Mouse (Mus musculus) embryonic fibroblast, embryonic 13.5 days (primary cell): Measurements from ENCODE around the gene Ppp1r1b. TPM values are rescaled to one million over a fixed set of nuclear protein-coding genes. Genes with fewer than 3 reads are reported as not detected.

Source experiments
- H3K27ac ChIP-seq: 2 replicates; pipeline ENCODE4 v1.5.1; 2012; ENCODE audit warnings: low read length, control low read depth, inconsistent platforms; ENCODE audit not compliant: insufficient read depth
- H3K4me1 ChIP-seq: 2 replicates; pipeline ENCODE4 v1.6.1; 2011; ENCODE audit warnings: low read length; ENCODE audit not compliant: control insufficient read depth, insufficient read depth
- H3K4me3 ChIP-seq: 2 replicates; pipeline ENCODE4 v1.5.1; 2011; ENCODE audit warnings: mild to moderate bottlenecking, control low read depth, low read length; ENCODE audit not compliant: insufficient read depth
- CTCF ChIP-seq: IDR thresholded peaks from 2 replicates; pipeline ENCODE4 v1.5.1; 2011; ENCODE audit warnings: mild to moderate bottlenecking, control low read depth, low read length, moderate library complexity, borderline replicate concordance; ENCODE audit not compliant: insufficient read depth
- POLR2A ChIP-seq: IDR thresholded peaks from 2 replicates; pipeline ENCODE4 v1.6.1; 2011; ENCODE audit warnings: low read depth, mild to moderate bottlenecking, control low read depth, low read length, moderate library complexity
- polyA plus RNA-seq: library from polyadenylated mRNA; stranded (reverse); fragments of >200 nt; gene quantifications from 2 replicates; pipeline ENCODE4 v1.2.4, GENCODE M21; 2011; ENCODE audit warnings: low read depth; ENCODE audit not compliant: missing spikeins, insufficient read length

The Ppp1r1b gene
- polyA plus RNA-seq, 1 experiment = not detected

GRCm38 (mm10) chr11:98328371-98329069 lies 19.7 kb upstream of the Ppp1r1b start:
- H3K4me3 ChIP-seq = no peak overlapping the region
- TF ChIP-seq CTCF (no peak), POLR2A (no peak)

GRCm38 (mm10) chr11:98329081-98329959 lies 18.9 kb upstream of the Ppp1r1b start, which contains the start of gene Neurod2:
Gene Neurod2 (minus strand): TSS chr11:98329648.
- no peaks in the 10 kb centered on the region for H3K4me1 ChIP-seq
- H3K27ac ChIP-seq = no peak within 1 kb of the TSS
- TF ChIP-seq CTCF = no peak
- no peak for TF ChIP-seq POLR2A
- H3K4me3 ChIP-seq = no peak within 1 kb of the TSS

More at GRCm38 (mm10) chr11:98328371-98329069, 19.7 kb upstream of the Ppp1r1b start:
- no peaks in the 10 kb centered on the region for H3K4me1 ChIP-seq
- no peak overlapping the region for H3K27ac ChIP-seq

GRCm38 (mm10) chr11:98329960-98330744 lies 18.1 kb upstream of the Ppp1r1b start:
- Histone ChIP-seq H3K27ac (no peak overlapping the region), H3K4me3 (no peak overlapping the region)
- no peak for TF ChIP-seq CTCF
- TF ChIP-seq POLR2A = no peak

GRCm38 (mm10) chr11:98330745-98331204 lies 17.4 kb upstream of the Ppp1r1b start:
- TF ChIP-seq CTCF = no peak
- no peak for TF ChIP-seq POLR2A
- Histone ChIP-seq H3K4me3 (no peak overlapping the region), H3K27ac (no peak overlapping the region), H3K4me1 (no peaks in the 10 kb centered on the region)

More at GRCm38 (mm10) chr11:98329960-98330744, 18.1 kb upstream of the Ppp1r1b start:
- H3K4me1 ChIP-seq = no peaks in the 10 kb centered on the region

- TF ChIP-seq CTCF = no peak
- TF ChIP-seq POLR2A = no peak
- H3K4me3 ChIP-seq = no peak overlapping the region
- no peak overlapping the region for H3K27ac ChIP-seq
- no peaks in the 10 kb centered on the region for H3K4me1 ChIP-seq
These were observed 16.8 kb upstream of the Ppp1r1b start for GRCm38 (mm10) chr11:98331401-98331800.

- Histone ChIP-seq H3K4me3 (no peak overlapping the region), H3K4me1 (no peaks in the 10 kb centered on the region), H3K27ac (no peak overlapping the region)
- TF ChIP-seq POLR2A (no peak), CTCF (no peak)
These were observed 16.0 kb upstream of the Ppp1r1b start for GRCm38 (mm10) chr11:98332186-98332585.

- TF ChIP-seq CTCF = no peak
- no peak for TF ChIP-seq POLR2A
These were observed 15.4 kb upstream of the Ppp1r1b start for GRCm38 (mm10) chr11:98332841-98333240.

GRCm38 (mm10) chr11:98333263-98333696 lies 14.9 kb upstream of the Ppp1r1b start:
- no peak overlapping the region for H3K4me3 ChIP-seq
- no peaks in the 10 kb centered on the region for H3K4me1 ChIP-seq
- TF ChIP-seq POLR2A (no peak), CTCF (no peak)
- no peak overlapping the region for H3K27ac ChIP-seq

More at GRCm38 (mm10) chr11:98332841-98333240, 15.4 kb upstream of the Ppp1r1b start:
- no peak overlapping the region for H3K27ac ChIP-seq
- H3K4me3 ChIP-seq = no peak overlapping the region
- H3K4me1 ChIP-seq = no peaks in the 10 kb centered on the region
